Mouse (Mus musculus) bone marrow, adult 2 months (tissue): Measurements from ENCODE around the gene Fyb2. TPM values are rescaled to one million over a fixed set of nuclear protein-coding genes. Genes with fewer than 3 reads are reported as not detected.

ENCODE experiments used
- H3K27ac ChIP-seq: fragments of 200-500 bp; 2 replicates; pipeline ENCODE4 v1.5.1; 2012; ENCODE audit warnings: low read depth, mild to moderate bottlenecking, control low read depth, inconsistent platforms, low read length; ENCODE audit not compliant: control insufficient read depth, poor library complexity, insufficient read depth
- H3K4me1 ChIP-seq: fragments of 200-500 bp; 2 replicates; pipeline ENCODE4 v1.6.1; 2011; ENCODE audit warnings: low read length; ENCODE audit not compliant: control insufficient read depth, insufficient read depth
- H3K4me3 ChIP-seq: fragments of 200-500 bp; replicated peaks from 2 replicates; pipeline ENCODE3; 2011; ENCODE audit warnings: mild to moderate bottlenecking, low read depth, low read length, control low read depth; ENCODE audit not compliant: control insufficient read depth
- CTCF ChIP-seq: fragments of 200-500 bp; IDR thresholded peaks from 2 replicates; pipeline ENCODE4 v1.5.1; 2011; ENCODE audit warnings: low read length, control low read depth; ENCODE audit not compliant: control insufficient read depth, insufficient read depth
- POLR2A ChIP-seq: fragments of 200-500 bp; IDR thresholded peaks from 2 replicates; pipeline ENCODE4 v1.6.1; 2011; ENCODE audit warnings: low read depth, mild to moderate bottlenecking, control low read depth, low read length, borderline replicate concordance; ENCODE audit not compliant: control insufficient read depth
- WGBS: fragments of 180-500 bp; shearing (Covaris S2); methylation state at CpG from one replicate; pipeline ENCODE4 v1.1.7; 2018; 5-methylcytosine and 5-hydroxymethylcytosine counted together
- polyA plus RNA-seq: library from polyadenylated mRNA; stranded (reverse); fragments of >200 nt; gene quantifications from 2 replicates; pipeline ENCODE4 v1.2.4, GENCODE M21; 2011; ENCODE audit warnings: low replicate concordance; ENCODE audit not compliant: missing spikeins, insufficient read depth, insufficient read length

The Fyb2 gene
- polyA plus RNA-seq, 1 experiment = not detected

- H3K4me1 ChIP-seq = no peaks in the 10 kb centered on the region
- H3K4me3 ChIP-seq = no peak overlapping the region
- no peak overlapping the region for H3K27ac ChIP-seq
- no peak for TF ChIP-seq POLR2A
- no peak for TF ChIP-seq CTCF
- WGBS = 93% methylated on average over 5 of the region's 5 CpGs
These were observed 138.0 kb downstream of the Fyb2 start for GRCm38 (mm10) chr4:105051291-105051690.

Other genes starting within 250 kb of the Fyb2 start
- not detected in 2 replicates for gene C8b, start 147.1 kb upstream of the Fyb2 start, polyA plus RNA-seq
- gene Gm17662, start 56.1 kb upstream of the Fyb2 start, polyA plus RNA-seq = not detected in 2 replicates
- gene C8a, start 37.1 kb upstream of the Fyb2 start, polyA plus RNA-seq = 2.1 and 4.6 TPM in 2 replicates
- 0.29 and 0.70 TPM in 2 replicates for gene Prkaa2, start 196.4 kb downstream of the Fyb2 start, polyA plus RNA-seq
- 3.4 and 7.9 TPM in 2 replicates for gene Plpp3, start 243.9 kb downstream of the Fyb2 start, polyA plus RNA-seq